ENCODE assay signal across 25 mouse cellular contexts in genomic region chr7:66952921-66953320, GRCm38 (mm10).
DNase-seq lines count a peak whose midpoint lies in the region; ATAC-seq lines count a peak whose summit lies in the region.
"Had no signal": no experiment of that assay in that cellular context is flagged by ENCODE, and none has a peak within 500 bp of the region (broad histone marks: within the 10 kb centered on the region; RNA-seq: fewer than 3 reads in every experiment).

No protein-coding gene starts in this region.

- peak overlapping the region; percentile 36; the same call in 1 of the 2 replicates for H3K27ac ChIP-seq in heart, embryonic 10.5 days
- H3K27ac ChIP-seq: embryonic facial prominence, embryonic 13.5 days; forebrain, embryonic 12.5 days; forebrain, embryonic 15.5 days; heart, adult 2 months; hindbrain, embryonic 14.5 days; hindbrain, postnatal 0 days had no signal

- WGBS in heart, embryonic 10.5 days, result 87% methylated on average over 3 of the region's 3 CpGs

- ATAC-seq in cerebellum, adult (ENCODE audit: insufficient number of reproducible peaks, low FRiP score, low TSS enrichment), result 0 out of 2 replicates have a peak, but pooled peaks have one; percentile 20
- ATAC-seq: activated CD4-positive, CD25-positive, alpha-beta regulatory T cell, adult 4 months; forebrain, embryonic 15.5 days; hindbrain, postnatal 0 days; inflammation-experienced regulatory T-cells, adult 6 months had no signal

- no peaks in the 10 kb centered on the region for H3K27me3 ChIP-seq in heart, embryonic 10.5 days (ENCODE audit: insufficient read depth, poor library complexity, severe bottlenecking)
- H3K27me3 ChIP-seq: embryonic facial prominence, embryonic 13.5 days; forebrain, embryonic 12.5 days; forebrain, embryonic 15.5 days; heart, embryonic 12.5 days; heart, embryonic 15.5 days had no signal

- H3K36me3 ChIP-seq in heart, embryonic 10.5 days, result no peaks in the 10 kb centered on the region
- H3K36me3 ChIP-seq: embryonic facial prominence, embryonic 13.5 days; forebrain, embryonic 12.5 days; forebrain, embryonic 15.5 days; heart, embryonic 12.5 days; heart, embryonic 15.5 days had no signal

- H3K4me3 ChIP-seq in heart, embryonic 10.5 days, result no peak overlapping the region
- H3K4me3 ChIP-seq: embryonic facial prominence, embryonic 13.5 days; erythroblast, embryonic 14.5 days; forebrain, embryonic 12.5 days; forebrain, embryonic 15.5 days; heart, adult 2 months; heart, embryonic 12.5 days; heart, embryonic 15.5 days had no signal

- no peak for DNase-seq in cerebellum, adult 11-12 months
- peak; percentile 66 for DNase-seq in heart, embryonic 10.5 days (ENCODE audit: low spot score)
- no peak for DNase-seq in heart, adult 8-10 months (ENCODE audit: low spot score)
- DNase-seq in testis, postnatal 10 days (ENCODE audit: low spot score), result peak; percentile 33
- DNase-seq in testis, postnatal 14 days (ENCODE audit: low spot score), result no peak
- no peak for DNase-seq in layer of hippocampus, adult 9-11 months
- DNase-seq: adrenal gland, adult 8-10 months; adrenal gland, postnatal 25 days; cerebellum, adult 2 months; cerebellum, adult 9-11 months; gastrocnemius, postnatal 25 days; heart, adult 2 months; heart, postnatal 10 days; heart, postnatal 4 days had no signal

- H3K4me1 ChIP-seq in heart, embryonic 10.5 days, result peaks cover 39% of the 10 kb centered on the region
- H3K4me1 ChIP-seq: forebrain, embryonic 12.5 days; forebrain, embryonic 15.5 days had no signal

- H3K9me3 ChIP-seq in heart, embryonic 10.5 days, result no peaks in the 10 kb centered on the region
- H3K9me3 ChIP-seq: embryonic facial prominence, embryonic 13.5 days; forebrain, embryonic 12.5 days; forebrain, embryonic 15.5 days; heart, embryonic 12.5 days; heart, embryonic 15.5 days had no signal

Comparison
In these comparisons a context has a peak if more than half of its experiments do, and no peak if none do; other contexts are left out.
1. DNase-seq: peak in heart, embryonic 10.5 days (single experiment) and testis, postnatal 10 days (single experiment); none in cerebellum, adult 11-12 months (single experiment), heart, adult 8-10 months (single experiment), testis, postnatal 14 days (single experiment) and layer of hippocampus, adult 9-11 months (single experiment).